Mouse (Mus musculus) gastrocnemius, adult 8-10 months (tissue): ENCODE measurements around the gene Mtpn. TPM values are rescaled to one million over a fixed set of nuclear protein-coding genes. Genes with fewer than 3 reads are reported as not detected.

Experiments used
- microRNA-seq: library from miRNA; unstranded; fragments of <30 nt; microRNA quantifications from one replicate; pipeline ENCODE4 v1.2.0, GENCODE M21; 2022
- total RNA-seq, 4 experiments: library from RNA; stranded (reverse); gene quantifications; 2 replicates each; pipeline ENCODE4 v1.2.4; 2022

Gene Mtpn
- total RNA-seq, 4 experiments from 2014 or later: 16.1 to 26.0 (median 18.3) TPM

Small RNAs within 50 kb of the gene (microRNA-seq; reads per million reads assigned to microRNA genes)
- gene Gm23053: not detected

Other genes with a start within 250 kb of the Mtpn start
- not detected for gene Slc13a4, start 231.8 kb downstream of the Mtpn start, total RNA-seq
- gene Fam180a, start 213.7 kb downstream of the Mtpn start, total RNA-seq: 1 to 10 TPM in 1 of 4 experiments, under 1 TPM in 2, not detected in 1; 0.58 to 1.5 (median 0.94) TPM